Mouse (Mus musculus): ENCODE measurements around the gene Zfp69. TPM values are rescaled to one million over a fixed set of nuclear protein-coding genes. Genes with fewer than 3 reads are reported as not detected.

The Zfp69 gene
- total and polyA plus RNA-seq, 3 experiments = 2.0 to 4.3 TPM; not detected in 1

GRCm38 (mm10) chr4:120995911-120996310, 44.4 kb upstream of the Zfp69 start:
- no peak for DNase-seq (ENCODE audit: low read depth, low spot score)
- Histone ChIP-seq H3K4me3 (ENCODE audit: control insufficient read depth in 1 of 2, insufficient read depth in 1 of 2, low read depth in 2 of 2, low read length in 2 of 2) (no peak overlapping the region), H3K4me1 (ENCODE audit: control insufficient read depth in 1 of 2, insufficient read depth in 2 of 2, low read length in 2 of 2) (peaks cover 3 to 10% of the 10 kb centered on the region in 2 experiments; a peak in 3 of 4 replicates), H3K79me2 (ENCODE audit: control insufficient read depth, insufficient read depth, low read length, poor library complexity) (peaks cover 63% of the 10 kb centered on the region), H3K9me3 (replicated peaks; ENCODE audit: insufficient read depth, low read length) (no peaks in the 10 kb centered on the region), H3K27me3 (ENCODE audit: control insufficient read depth in 1 of 2, insufficient read depth in 2 of 2, low read length in 2 of 2) (no peaks in the 10 kb centered on the region), H3K9ac (ENCODE audit: control insufficient read depth, low read depth, low read length, poor library complexity, severe bottlenecking) (no peak overlapping the region), H3K27ac (ENCODE audit: control insufficient read depth, low read depth, low read length) (no peak overlapping the region), H3K36me3 (ENCODE audit: control insufficient read depth in 1 of 2, insufficient read depth in 2 of 2, low read length in 2 of 2) (peaks cover 3 to 16% of the 10 kb centered on the region in 2 experiments)
- TF ChIP-seq GABPA (IDR thresholded peaks at IDR 0.05; ENCODE audit: low read depth, low read length) = no peak
- no peak for TF ChIP-seq POLR2AphosphoS2 (IDR thresholded peaks at IDR 0.05; ENCODE audit: low read length)
- TF ChIP-seq POLR2A (IDR thresholded peaks at IDR 0.05; ENCODE audit: control insufficient read depth in 1 of 2, insufficient read depth in 1 of 2, low read depth in 1 of 2, low read length in 2 of 2, poor library complexity in 1 of 2) = no peak
- no peak for TF ChIP-seq ZKSCAN1 (IDR thresholded peaks at IDR 0.05; ENCODE audit: low read depth, low read length)
- no peak for TF ChIP-seq ZC3H11A (IDR thresholded peaks at IDR 0.05; ENCODE audit: low read depth, low read length)
- TF ChIP-seq CHD1 (IDR thresholded peaks at IDR 0.05; ENCODE audit: low read depth, low read length) = no peak
- no peak for TF ChIP-seq E2F4 (IDR thresholded peaks at IDR 0.05; ENCODE audit: borderline replicate concordance, low read depth, low read length)
- TF ChIP-seq JUND (IDR thresholded peaks at IDR 0.05; ENCODE audit: low read depth, low read length) = no peak
- no peak for TF ChIP-seq POLR2AphosphoS5 (IDR thresholded peaks at IDR 0.05; ENCODE audit: borderline replicate concordance, low read depth, low read length)

- H3K27me3 ChIP-seq (ENCODE audit: control insufficient read depth in 1 of 2, insufficient read depth in 2 of 2, low read length in 2 of 2) = no peaks in the 10 kb centered on the region
- peaks cover 0 to 3% of the 10 kb centered on the region in 2 experiments; a peak in 1 of 4 replicates for H3K4me1 ChIP-seq (ENCODE audit: control insufficient read depth in 1 of 2, insufficient read depth in 2 of 2, low read length in 2 of 2)
- H3K36me3 ChIP-seq (ENCODE audit: control insufficient read depth in 1 of 2, insufficient read depth in 2 of 2, low read length in 2 of 2) = peaks cover 6 to 7% of the 10 kb centered on the region in 2 experiments; a peak in 3 of 4 replicates
- no peak overlapping the region for H3K9ac ChIP-seq (ENCODE audit: control insufficient read depth, low read depth, low read length, poor library complexity, severe bottlenecking)
- no peak overlapping the region for H3K4me3 ChIP-seq (ENCODE audit: control insufficient read depth in 1 of 2, insufficient read depth in 1 of 2, low read depth in 2 of 2, low read length in 2 of 2)
- peaks cover 60% of the 10 kb centered on the region for H3K79me2 ChIP-seq (ENCODE audit: control insufficient read depth, insufficient read depth, low read length, poor library complexity)
- TF ChIP-seq SIN3A (IDR thresholded peaks at IDR 0.05; ENCODE audit: low read length) (no peak), HCFC1 (IDR thresholded peaks at IDR 0.05; ENCODE audit: low read depth, low read length) (no peak), ZNF384 (IDR thresholded peaks at IDR 0.05; ENCODE audit: low read depth, low read length) (no peak), MAFK (IDR thresholded peaks at IDR 0.05; ENCODE audit: borderline replicate concordance, low read depth, low read length) (no peak), RAD21 (IDR thresholded peaks at IDR 0.05; ENCODE audit: low read depth, low read length) (no peak), ZC3H11A (IDR thresholded peaks at IDR 0.05; ENCODE audit: low read depth, low read length) (no peak)
- H3K27ac ChIP-seq (ENCODE audit: control insufficient read depth, low read depth, low read length) = no peak overlapping the region
- no peak for DNase-seq (ENCODE audit: low read depth, low spot score)
- H3K9me3 ChIP-seq (replicated peaks; ENCODE audit: insufficient read depth, low read length) = no peaks in the 10 kb centered on the region
These were observed 41.5 kb upstream of the Zfp69 start for GRCm38 (mm10) chr4:120993025-120993424.

GRCm38 (mm10) chr4:120992284-120992683, 40.8 kb upstream of the Zfp69 start:
- Histone ChIP-seq H3K9ac (ENCODE audit: control insufficient read depth, low read depth, low read length, poor library complexity, severe bottlenecking) (no peak overlapping the region), H3K4me3 (ENCODE audit: control insufficient read depth in 1 of 2, insufficient read depth in 1 of 2, low read depth in 2 of 2, low read length in 2 of 2) (no peak overlapping the region), H3K9me3 (replicated peaks; ENCODE audit: insufficient read depth, low read length) (no peaks in the 10 kb centered on the region)

More at GRCm38 (mm10) chr4:120992284-120992683, 40.8 kb upstream of the Zfp69 start:
- TF ChIP-seq ETS1 (IDR thresholded peaks at IDR 0.05; ENCODE audit: low read depth, low read length) (no peak), CHD2 (IDR thresholded peaks at IDR 0.05; ENCODE audit: low read length) (no peak), HCFC1 (IDR thresholded peaks at IDR 0.05; ENCODE audit: low read depth, low read length) (no peak), ZC3H11A (IDR thresholded peaks at IDR 0.05; ENCODE audit: low read depth, low read length) (no peak), MEF2A (IDR thresholded peaks at IDR 0.05; ENCODE audit: extremely low read depth, insufficient replicate concordance, low read depth, low read length, poor library complexity, severe bottlenecking) (no peak), ZNF384 (IDR thresholded peaks at IDR 0.05; ENCODE audit: low read depth, low read length) (no peak), GABPA (IDR thresholded peaks at IDR 0.05; ENCODE audit: low read depth, low read length) (no peak), E2F4 (IDR thresholded peaks at IDR 0.05; ENCODE audit: borderline replicate concordance, low read depth, low read length) (no peak), POLR2AphosphoS5 (IDR thresholded peaks at IDR 0.05; ENCODE audit: borderline replicate concordance, low read depth, low read length) (no peak), USF1 (IDR thresholded peaks at IDR 0.05; ENCODE audit: low read depth, low read length) (no peak), POLR2AphosphoS2 (IDR thresholded peaks at IDR 0.05; ENCODE audit: low read length) (no peak), TCF12 (IDR thresholded peaks at IDR 0.05; ENCODE audit: low read depth, low read length) (no peak), TBP (IDR thresholded peaks at IDR 0.05; ENCODE audit: low read depth, low read length) (no peak)
- Histone ChIP-seq H3K4me1 (ENCODE audit: control insufficient read depth in 1 of 2, insufficient read depth in 2 of 2, low read length in 2 of 2) (peaks cover 0 to 3% of the 10 kb centered on the region in 2 experiments; a peak in 1 of 4 replicates), H3K27ac (ENCODE audit: control insufficient read depth, low read depth, low read length) (no peak overlapping the region), H3K36me3 (ENCODE audit: control insufficient read depth in 1 of 2, insufficient read depth in 2 of 2, low read length in 2 of 2) (peaks cover 4 to 7% of the 10 kb centered on the region in 2 experiments; a peak in 3 of 4 replicates), H3K79me2 (ENCODE audit: control insufficient read depth, insufficient read depth, low read length, poor library complexity) (peaks cover 53% of the 10 kb centered on the region), H3K27me3 (ENCODE audit: control insufficient read depth in 1 of 2, insufficient read depth in 2 of 2, low read length in 2 of 2) (no peaks in the 10 kb centered on the region)
- no peak for DNase-seq (ENCODE audit: low read depth, low spot score)

Data from MEL (cell line).